Mouse (Mus musculus) spleen, postnatal 14 days (tissue): ENCODE measurements around the gene Pla2g4f.

Experiments used
- DNase-seq, 2 experiments: peaks; one replicate each; pipeline ENCODE4 v3.0.0; 2021 to 2022; ENCODE audit warnings: low spot score in 2 of 2

Gene Pla2g4f

DNA sequence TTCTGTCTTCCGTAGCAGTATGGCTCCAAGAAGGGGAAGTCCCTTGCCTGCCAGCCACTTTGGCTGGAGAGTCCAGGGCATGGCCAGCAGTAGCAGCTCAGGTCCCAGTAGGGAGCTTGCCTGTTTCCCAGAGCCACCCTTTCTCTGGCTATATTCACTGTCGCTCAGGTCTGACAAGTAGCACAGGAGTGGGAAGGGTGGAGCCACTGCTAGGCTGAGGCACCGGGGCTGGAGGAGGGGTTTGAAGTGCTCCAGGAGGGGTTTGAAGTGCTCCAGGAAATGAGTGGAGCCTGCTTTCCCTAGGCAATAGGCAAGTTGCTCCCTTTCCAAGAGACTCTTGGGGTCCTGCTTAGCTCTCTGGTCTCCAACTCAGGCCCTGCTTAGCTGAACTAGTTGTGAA, at the start of gene Pla2g4f:
Pla2g4f (minus strand) TSS at position 190 of the 400 bp plus-strand sequence.
- DNase-seq: no peak

DNA sequence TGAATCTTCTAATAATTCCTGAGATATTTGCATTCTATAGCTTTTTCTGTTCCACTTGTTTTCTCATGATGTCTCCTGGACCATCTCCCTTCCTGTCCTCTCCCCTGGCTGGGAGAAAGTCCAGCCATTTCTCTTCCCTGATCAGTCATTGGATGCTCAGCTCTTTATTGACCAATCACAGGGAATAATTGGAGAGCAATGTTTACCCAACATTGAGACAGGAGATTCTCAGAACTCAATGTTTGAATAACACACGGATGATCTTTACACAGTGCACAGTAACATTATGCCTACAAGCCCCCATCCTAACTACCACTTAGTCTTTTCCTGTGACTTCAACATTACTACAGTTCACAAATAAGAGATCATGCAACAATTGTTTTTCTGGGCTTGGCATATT, 46.5 kb upstream of the Pla2g4f start:
- DNase-seq: no peak

DNA sequence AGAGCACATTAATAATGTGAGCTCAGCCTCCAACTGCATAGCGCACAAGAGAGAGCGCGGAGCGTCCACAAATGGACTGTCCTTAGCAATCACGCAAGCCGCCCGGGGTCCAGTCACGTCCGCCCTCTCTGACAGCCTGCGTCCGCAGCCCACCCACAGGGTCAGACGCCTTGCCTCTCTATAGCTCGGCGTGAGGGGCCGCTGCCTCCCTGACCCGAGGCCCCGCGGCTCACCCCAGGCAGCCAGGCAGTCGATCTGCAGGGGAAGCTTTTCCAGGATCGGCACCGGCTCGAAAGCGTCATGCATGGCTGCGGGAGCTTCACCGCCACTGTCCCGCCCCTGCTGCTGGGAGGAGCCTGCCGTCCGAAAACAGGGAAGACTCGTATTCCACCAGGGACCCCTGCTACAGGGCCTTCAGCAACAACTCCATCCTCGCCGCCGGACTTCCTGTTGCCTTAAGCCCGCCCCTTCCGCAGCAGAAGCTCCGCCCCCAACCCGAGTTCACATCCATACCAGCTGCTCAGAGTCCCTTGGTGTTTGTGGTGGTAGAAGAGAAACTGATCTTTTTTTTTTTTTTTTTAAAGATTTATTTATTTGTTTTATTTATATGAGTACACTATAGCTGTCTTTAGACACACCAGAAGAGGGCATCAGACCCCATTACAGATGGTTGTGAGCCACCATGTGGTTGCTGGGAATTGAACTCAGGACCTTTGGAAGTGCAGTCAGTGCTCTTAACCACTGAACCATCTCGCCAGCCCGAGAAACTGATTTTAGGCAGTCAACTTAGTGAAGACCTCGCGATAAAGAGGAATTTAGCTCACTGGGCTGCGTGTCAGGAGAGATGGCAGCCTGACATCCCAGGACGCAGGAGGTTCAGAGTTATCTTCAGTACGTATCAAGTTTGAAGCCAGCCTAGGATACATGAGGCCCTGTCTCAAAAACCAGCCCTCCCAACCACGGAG, 39.0 kb upstream of the Pla2g4f start, which contains the start of gene Vps39:
Vps39 (minus strand) TSS at position 456 of the 965 bp plus-strand sequence.
- peak; percentile 75 to 83 for DNase-seq

DNA sequence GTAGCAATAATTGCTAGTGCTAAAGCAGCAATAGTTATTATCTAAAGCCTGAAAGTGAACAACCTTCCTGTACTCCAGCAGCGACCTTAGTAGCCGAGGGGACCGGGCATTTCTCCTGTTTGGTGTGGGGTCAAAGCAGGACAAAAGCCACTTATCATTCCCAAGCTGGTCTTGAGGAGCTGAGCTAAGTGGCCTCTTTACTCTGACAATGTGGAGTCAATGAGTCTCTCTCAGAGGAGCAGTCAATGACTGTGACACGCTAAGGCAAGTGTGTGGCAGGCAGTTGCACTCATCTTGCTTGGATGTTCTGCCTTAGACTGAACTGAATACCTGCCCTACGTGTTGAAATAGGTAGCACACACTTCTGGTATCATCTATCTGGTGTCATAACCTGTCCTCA, 37.4 kb upstream of the Pla2g4f start:
- DNase-seq: no peak

DNA sequence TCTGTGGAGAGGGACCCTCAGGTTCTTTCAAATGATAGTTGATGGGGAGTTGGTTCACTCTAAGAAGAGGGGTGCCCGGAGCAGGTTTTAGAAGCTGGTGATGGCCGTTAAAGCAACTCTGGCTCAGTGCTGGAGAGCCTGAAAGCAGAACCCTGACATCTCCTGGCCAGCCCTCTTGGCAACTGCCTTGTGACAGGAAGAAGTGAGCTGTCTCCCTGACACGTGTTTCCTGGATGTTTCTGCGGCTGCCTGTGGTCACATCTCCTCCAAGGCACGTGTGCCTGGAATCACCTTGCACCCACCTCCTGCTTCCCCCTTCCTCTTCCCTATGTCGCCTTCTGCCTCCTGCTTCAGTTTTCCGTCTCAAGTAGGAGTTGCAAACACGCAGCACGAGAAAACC, 34.2 kb upstream of the Pla2g4f start:
- DNase-seq: no peak

DNA sequence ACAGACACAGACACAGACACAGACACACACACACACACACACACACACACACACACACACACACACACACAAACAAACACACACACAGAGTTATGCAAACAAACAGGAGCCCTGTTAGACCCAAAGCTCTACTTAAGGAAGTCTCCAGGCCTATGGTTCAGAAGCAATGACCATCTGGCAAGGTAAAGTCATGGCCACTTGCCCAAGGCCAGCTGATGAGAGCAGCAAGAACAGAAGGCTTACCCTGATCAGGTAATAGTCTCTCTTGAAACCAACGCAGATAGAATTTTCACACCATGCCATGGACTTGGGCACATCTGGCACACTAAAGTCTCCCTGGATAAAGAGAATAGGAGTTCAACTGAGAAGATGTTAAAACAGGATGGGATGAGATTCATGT, 27.8 kb upstream of the Pla2g4f start:
- no peak for DNase-seq

DNA sequence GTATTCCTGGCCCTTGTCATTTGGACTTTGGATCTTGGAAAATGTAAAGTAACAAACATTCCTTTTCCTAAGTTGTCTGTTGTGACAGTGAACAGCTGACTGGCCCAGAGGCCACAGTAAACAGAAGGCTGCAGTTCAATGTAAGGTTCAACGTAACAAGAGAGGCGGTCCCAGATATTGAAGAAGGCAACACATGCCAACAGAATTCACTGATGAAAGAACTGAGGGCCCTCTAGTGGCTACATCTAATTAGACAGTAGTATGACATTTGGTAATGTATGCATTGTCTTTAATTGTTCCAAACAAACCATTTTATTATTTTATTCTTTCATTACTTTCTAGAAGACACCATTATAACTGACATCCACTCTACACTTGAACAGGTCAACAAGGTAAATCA, 23.9 kb upstream of the Pla2g4f start:
- DNase-seq: no peak

DNA sequence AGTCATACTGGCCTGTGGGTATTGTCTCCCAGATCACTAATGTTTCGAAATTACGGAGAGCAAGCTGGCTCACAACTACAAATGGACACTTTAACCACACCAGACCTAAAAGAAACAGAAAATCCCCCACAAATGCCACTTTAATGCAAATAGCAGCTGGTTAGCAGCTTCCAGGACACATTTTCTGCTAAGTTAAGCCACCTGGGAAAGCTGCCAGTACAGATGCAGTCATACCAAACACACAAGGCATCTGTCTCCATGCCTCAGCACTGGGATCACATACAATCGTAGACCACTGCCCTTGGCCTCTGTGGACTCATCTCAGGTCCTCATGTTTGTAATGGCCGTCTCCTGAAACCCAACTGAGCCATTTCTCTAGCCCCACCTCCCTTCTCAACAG, 17.6 kb upstream of the Pla2g4f start:
- no peak for DNase-seq

DNA sequence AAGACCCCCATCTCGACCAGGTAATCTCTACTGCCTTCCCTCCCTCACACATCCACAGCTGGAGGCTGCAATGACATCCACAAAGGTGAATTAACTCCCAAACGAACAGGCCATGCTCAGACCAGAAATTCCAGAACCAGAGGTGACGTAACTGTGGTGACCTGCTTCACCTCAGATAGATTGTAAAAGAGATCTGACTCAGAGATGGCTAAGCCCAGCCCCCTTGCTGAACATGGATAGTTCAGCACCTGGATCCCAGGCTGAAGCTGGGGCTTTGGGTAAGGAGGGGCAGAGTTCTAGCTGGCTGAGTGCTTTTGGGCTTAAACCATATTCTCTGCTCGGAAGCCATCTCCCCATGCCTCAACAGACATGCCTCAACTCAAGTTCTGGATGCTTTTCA, 1.1 kb upstream of the Pla2g4f start:
- no peak for DNase-seq

DNA sequence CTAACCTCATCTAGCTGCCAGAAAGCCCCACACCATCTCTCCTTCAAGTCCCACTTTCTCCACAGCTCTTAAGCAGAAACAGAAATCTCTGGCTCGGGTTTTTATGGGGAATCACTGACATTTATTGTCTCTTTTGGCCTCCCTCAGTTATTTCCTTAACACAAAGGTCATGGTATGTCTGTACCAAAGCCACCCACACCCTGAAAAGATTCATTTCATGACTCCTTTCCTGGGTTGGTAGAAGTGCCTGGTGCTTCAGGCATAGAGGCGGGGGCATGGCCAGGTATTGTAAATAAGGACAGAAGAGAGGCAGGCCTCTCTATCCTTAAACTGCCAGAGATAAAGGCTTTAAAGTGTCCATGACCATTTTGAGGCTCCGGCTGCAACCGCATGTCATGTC, 522 bp upstream of the Pla2g4f start:
- no peak for DNase-seq

DNA sequence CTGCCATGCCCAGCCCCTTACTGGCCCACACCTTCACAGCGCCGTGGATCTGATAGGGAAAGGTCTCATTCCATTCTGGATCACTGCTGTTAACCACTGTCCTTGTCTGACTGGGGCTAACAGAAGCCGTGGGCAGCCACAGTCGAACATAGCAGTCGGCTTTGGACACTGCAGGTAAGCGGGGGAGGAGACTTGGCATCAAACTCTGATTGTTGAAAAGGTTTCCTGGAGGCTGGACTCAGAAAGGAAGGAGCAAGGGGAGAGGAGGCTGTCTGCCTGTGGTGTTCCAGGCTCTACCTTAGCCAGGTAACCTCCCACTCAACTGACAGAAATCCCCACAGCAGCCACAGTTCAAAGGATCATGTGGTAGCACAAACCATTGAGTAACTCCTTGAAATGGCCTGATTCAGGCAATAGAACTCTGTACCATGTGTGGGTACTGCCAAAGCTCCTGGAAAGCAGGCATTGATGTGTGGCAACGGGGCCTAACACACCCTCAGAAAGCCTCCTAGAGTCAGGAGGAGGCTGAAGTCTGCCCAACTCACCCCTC, 1.6 kb downstream of the Pla2g4f start:
- no peak for DNase-seq

DNA sequence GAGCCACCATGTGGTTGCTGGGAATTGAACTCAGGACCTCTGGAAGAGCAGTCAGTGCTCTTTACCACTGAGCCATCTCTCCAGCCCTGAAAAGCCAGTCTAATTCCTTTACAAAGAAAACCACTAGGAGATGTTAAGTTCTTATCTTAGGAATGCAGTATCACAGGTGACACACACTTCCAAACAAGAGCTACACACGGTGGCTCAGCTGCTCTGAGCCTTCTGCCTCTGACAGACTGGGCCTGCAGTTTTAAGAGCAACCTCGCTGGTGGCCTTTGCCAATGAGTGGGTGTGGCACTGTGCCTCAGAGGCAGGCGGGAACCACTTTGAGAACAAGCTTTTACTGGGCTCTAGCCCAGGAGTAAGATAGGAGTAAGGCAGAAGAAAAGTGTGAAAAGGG, 9.9 kb downstream of the Pla2g4f start:
- no peak for DNase-seq

DNA sequence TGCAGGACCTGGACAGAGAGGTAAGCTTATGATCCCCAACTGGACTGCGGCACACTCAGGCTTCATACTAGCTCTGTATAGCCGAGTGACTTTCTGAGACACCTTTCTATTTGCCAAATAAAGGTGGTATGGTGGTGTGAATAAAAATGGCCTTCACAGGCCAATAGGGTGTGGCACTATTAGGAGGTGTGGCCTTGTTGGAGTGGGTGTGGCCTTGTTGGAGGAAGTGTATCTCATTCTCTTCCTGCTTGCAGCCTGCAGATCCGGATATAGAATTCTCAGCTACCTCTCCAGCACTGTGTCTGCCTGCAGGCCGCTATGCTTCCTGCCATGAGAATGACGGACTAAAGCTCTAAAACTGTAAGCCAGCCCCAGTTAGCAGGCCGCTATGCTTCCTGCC, 12.9 kb downstream of the Pla2g4f start:
- DNase-seq: no peak

DNA sequence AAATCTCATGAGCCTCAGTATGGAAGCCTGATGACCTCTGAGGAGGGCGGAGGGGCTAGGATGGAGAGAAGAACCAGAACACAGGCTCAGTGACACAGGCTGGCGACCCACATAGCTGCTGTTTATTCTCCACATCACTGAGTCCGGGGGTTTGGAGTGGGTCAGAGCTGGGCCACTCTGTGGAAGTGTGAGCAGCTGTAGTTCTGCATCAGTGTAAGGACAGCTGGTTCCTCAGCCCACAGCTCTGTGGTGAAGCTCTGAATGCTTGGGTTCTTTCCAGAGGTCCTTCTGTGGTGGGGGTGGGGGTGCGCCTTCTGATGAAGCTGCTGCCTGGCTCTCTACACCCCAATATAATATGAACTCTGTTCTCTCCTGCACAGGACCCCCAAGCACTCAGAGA, 14.1 kb downstream of the Pla2g4f start:
- DNase-seq: no peak

DNA sequence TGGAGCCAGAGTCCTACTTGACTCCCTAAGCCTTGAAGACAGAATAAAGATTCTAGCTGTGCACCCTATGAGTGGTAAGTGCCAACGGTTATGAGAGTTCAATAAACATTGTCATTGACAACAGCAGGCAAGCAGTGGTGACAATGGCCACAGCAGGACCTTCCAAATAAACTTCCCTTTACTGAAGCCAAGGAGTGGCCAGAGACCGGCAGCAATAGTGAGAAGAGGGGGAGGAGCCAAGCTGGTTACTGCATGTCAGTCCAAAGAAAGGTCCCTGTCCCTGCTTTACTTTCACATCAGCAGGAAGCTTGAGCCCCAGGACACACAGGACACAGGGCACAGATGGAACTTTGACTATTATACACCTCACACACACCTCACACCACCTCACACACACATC, 17.8 kb downstream of the Pla2g4f start:
- no peak for DNase-seq

DNA sequence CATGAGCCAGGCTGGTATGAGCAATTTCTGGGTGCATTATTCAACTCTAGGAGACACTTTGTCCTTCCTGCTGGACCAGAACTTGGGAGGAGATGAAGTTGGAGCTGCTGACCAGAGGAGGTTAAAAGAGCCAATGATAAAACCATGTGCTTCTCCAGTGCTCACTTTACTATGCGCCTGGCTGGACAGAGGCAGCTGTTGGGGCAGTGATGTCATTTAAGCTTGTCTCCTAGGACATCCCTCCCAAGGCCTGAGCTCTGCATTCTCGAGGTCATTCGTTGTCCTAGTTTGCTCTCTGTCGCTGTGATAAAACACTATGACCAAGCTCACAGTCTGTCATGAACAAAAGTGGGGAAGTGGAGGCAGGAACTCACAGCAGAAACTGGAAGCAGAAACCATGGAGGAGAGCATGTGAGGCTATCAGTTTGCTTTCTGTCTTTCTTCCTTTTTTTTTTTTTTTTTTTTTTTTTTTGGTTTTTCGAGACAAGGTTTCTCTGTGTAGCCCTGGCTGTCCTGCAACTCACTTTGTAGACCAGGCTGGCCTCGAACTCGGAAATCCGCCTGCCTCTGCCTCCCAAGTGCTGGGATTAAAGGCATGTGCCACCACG, 22.4 kb downstream of the Pla2g4f start:
- no peak for DNase-seq

DNA sequence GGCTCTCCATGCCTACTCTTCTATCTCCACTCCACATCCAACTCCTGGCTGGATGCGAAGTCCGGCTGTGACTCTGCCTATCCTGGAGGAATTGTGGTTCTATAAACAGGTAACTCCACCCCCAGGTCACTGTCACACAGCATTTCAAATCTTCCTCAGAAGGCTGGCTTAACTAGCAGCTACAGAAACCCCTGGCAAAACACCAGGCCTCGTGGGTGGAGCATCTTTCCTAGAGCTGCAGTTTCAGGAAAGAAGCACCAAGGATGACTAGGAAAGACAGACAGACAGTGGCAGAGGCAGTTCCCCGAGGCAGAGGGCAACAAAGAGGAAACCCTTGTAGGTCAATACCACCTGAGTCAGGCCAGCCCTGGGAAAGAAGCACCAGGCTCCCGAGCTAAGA, 25.0 kb downstream of the Pla2g4f start, which contains the start of gene Pla2g4d:
Pla2g4d (minus strand) TSS at position 203 of the 400 bp plus-strand sequence.
- no peak for DNase-seq

DNA sequence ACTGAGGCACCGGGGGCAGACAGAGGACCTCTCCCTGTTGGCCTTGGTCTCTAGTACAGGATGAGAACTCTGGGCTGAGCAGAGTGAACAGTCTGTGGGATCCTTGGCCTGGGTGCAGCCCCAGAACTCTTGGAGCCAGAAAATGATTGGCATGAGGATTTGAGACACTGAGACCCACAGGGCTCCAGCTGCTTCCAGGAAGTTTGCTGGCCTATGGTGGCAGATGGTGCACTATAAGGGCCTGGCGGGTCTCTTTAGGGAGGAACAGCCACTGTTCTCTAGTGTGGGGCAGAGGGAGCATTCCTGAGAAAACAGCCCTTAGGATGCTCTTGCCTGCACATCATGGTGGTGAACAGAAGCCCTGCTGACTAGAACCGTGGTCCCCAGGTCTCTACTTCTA, 25.6 kb downstream of the Pla2g4f start:
- DNase-seq: no peak

DNA sequence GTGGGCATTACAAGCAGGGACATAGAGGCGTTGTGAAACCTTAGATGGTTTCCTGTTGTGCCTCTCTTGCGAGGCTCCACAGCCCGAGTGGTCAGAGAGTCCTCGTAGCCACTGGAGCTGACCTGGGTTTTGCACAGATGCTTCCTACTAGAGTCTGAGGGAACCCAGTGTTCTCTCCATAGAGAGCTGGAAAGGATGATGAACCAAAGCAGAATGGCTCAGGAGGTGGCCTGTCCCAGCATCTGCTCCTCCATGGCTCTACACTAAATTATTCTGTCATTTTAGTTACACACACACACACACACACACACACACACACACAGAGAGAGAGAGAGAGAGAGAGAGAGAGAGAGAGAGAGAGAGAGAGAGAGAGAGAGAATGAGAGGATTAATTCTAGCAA, 28.3 kb downstream of the Pla2g4f start:
- DNase-seq: no peak

DNA sequence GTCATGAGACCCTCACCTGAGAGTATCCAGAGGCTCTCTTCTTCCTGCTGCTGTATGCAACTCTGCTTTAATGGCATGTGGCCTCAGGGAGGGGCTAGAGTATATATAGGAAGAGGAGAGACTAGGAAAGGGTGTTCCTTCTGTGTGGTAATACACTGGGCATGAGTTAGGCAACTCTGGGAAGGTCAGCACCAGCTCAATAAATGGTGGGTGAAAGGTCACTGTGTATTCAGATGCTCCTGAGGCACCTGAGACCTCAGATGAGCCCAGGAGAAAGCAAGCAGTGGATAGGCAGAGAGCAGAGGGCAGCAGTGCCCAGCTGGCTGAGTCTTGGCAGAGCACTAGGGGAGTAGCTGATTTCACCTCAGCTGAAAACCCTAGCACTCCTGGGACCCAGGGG, 29.3 kb downstream of the Pla2g4f start:
- DNase-seq: no peak

DNA sequence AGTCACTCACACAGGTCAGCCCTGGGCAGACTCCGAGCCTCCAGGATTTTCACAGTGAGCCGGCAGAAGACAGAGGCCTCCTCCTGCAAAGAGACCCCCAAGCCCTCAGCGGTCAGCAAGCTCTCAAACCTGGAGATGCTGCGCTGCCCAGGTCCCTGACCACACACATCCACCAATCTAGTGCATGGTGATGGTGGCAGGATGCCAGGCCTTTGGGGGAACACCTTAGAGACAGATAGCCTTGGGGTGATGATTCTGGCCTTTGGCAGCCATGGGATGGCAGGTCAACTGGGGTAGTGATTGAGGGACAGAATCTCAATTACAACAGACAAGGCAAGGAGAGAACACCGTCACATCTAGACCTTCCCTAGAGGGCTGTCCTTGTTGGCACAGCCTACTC, 29.9 kb downstream of the Pla2g4f start:
- no peak for DNase-seq

DNA sequence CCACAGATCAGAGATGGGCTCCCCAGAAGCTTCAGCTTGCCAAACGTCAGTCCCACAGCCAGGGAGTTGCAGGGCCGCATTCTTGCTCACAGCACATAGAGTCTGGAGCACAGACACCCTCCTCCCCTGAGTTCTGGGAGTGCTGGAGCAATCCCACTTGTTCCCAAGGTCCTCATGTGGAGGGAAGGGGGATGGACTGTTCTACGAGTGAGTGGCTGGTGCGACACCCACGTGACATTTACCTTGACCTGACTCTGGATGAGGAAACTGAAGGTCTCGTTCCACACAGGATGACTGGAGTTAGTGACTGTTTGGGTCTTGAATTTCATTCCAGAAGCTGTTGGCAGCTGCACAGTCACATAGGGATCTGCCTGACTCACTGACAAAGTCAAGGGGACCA, 30.4 kb downstream of the Pla2g4f start:
- no peak for DNase-seq

DNA sequence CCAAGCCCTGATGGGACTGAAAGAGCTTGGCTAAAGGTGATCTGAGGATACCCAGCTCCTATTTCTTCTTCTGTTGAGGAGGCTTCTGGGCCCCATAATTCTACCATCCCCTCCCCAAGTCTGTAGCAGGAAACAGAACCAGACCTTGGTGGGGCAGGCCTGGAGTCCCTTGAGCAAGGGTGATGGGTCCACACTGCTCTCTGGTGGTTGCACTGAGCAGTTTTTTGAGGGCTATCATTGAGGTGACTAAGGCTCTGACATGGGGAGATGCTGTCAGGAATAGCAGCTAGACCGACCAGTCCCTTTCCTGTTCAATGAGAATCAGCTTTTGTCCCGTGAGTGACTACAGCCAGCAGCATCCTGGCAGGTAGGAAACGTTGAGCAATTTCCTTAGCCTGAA, 32.7 kb downstream of the Pla2g4f start:
- no peak for DNase-seq
